Mouse (Mus musculus) spleen, adult 12 weeks (tissue): ENCODE measurements around the gene AB124611.
A peak's percentile ranks its signal among the peaks of the same experiment; 100 is the strongest.
"Not testable (repeated sequence)": the region's sequence is repeated elsewhere in the genome, so short reads cannot be mapped to it uniquely, and the experiment has no call there.

Experiments
- DNase-seq: peaks from one replicate; pipeline ENCODE4 v3.0.0; 2022; ENCODE audit warnings: low spot score

AB124611 gene

GRCm38 (mm10) chr9:21525142-21525936 is 637 bp upstream of the AB124611 start:
- no peak for DNase-seq

- DNase-seq, result no peak
Observed at GRCm38 (mm10) chr9:21526634-21526944, 613 bp downstream of the AB124611 start.

- DNase-seq, result no peak
Observed at GRCm38 (mm10) chr9:21527100-21527801, 1.3 kb downstream of the AB124611 start.

GRCm38 (mm10) chr9:21527917-21528324 is 1.9 kb downstream of the AB124611 start:
- DNase-seq, result no peak

GRCm38 (mm10) chr9:21536501-21536900 is 10.5 kb downstream of the AB124611 start:
- no peak for DNase-seq

- no peak for DNase-seq
Observed at GRCm38 (mm10) chr9:21537009-21537408, 11.0 kb downstream of the AB124611 start.

- DNase-seq, result no peak
Observed at GRCm38 (mm10) chr9:21539981-21540753, 14.2 kb downstream of the AB124611 start.

- not testable (repeated sequence) for DNase-seq
Observed at GRCm38 (mm10) chr9:21542001-21542400, 16.0 kb downstream of the AB124611 start.

GRCm38 (mm10) chr9:21545351-21545915 is 19.5 kb downstream of the AB124611 start:
- no peak for DNase-seq

- DNase-seq, result peak; percentile 100
Observed at GRCm38 (mm10) chr9:21545916-21546788, 20.2 kb downstream of the AB124611 start.

GRCm38 (mm10) chr9:21546789-21547074 is 20.8 kb downstream of the AB124611 start, which contains the start of gene Carm1:
Carm1 (plus strand) TSS chr9:21546894.
- no peak for DNase-seq

GRCm38 (mm10) chr9:21547075-21547941 is 21.3 kb downstream of the AB124611 start:
- DNase-seq, result no peak

- DNase-seq, result no peak
Observed at GRCm38 (mm10) chr9:21551049-21551448, 25.1 kb downstream of the AB124611 start.

GRCm38 (mm10) chr9:21553607-21554273 is 27.8 kb downstream of the AB124611 start:
- DNase-seq, result no peak

- DNase-seq, result no peak
Observed at GRCm38 (mm10) chr9:21555198-21555742, 29.3 kb downstream of the AB124611 start.

- no peak for DNase-seq
Observed at GRCm38 (mm10) chr9:21556996-21557395, 31.0 kb downstream of the AB124611 start.

- no peak for DNase-seq
Observed at GRCm38 (mm10) chr9:21557556-21557955, 31.6 kb downstream of the AB124611 start.

GRCm38 (mm10) chr9:21558366-21558765 is 32.4 kb downstream of the AB124611 start:
- peak; percentile 70 for DNase-seq

GRCm38 (mm10) chr9:21559151-21559550 is 33.2 kb downstream of the AB124611 start:
- no peak for DNase-seq

GRCm38 (mm10) chr9:21564420-21564819 is 38.4 kb downstream of the AB124611 start:
- no peak for DNase-seq
